ENCODE assay signal across 7 mouse cellular contexts in the genomic region with DNA sequence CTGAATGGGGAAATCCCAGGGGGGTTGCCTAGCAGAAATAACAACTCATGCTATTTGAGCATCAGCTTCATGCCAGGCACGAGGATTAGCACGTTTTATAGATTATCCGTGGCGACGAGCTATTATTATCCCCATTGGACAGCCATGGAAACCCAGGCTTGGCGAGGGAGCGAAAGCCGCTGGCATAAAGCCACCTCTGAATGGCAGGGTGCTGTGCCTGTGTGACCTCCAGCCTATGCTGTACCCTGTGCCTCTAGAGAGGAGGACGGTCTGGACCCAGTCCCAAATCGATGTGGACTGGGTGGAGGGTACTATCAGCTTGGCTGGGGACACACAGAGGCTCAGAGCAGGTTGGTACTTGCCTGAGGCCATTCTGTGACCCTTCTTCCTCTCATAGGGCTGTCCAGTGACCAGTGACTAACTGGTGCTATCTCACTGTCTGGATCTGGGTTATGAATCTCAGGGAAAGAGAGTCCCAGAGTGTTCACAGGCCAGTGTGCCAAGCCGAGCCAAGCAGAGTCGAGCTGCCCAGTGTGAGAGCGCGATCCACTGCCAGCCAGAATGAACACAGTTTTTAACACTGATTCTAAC. TPM values are rescaled to one million over a fixed set of nuclear protein-coding genes. Genes with fewer than 3 reads are reported as not detected.
DNase-seq lines count a peak whose midpoint lies in the region; ATAC-seq lines count a peak whose summit lies in the region.

No protein-coding gene starts in this region.

- H3K9ac ChIP-seq in embryonic facial prominence, embryonic 14.5 days (ENCODE audit: low read depth, low read length) = no peak overlapping the region
- no peak overlapping the region for H3K9ac ChIP-seq in hindbrain, embryonic 15.5 days

- H3K36me3 ChIP-seq in embryonic facial prominence, embryonic 14.5 days (ENCODE audit: control insufficient read depth, insufficient read depth, low read length) = peaks cover 45% of the 10 kb centered on the region
- no peaks in the 10 kb centered on the region for H3K36me3 ChIP-seq in hindbrain, embryonic 15.5 days

- peak; percentile 30 for DNase-seq in retina, adult 2 months (ENCODE audit: low read depth, low spot score)
- no peak for DNase-seq in retina, embryonic 14.5 days (ENCODE audit: low spot score)
- DNase-seq in embryonic facial prominence, embryonic 14.5 days (ENCODE audit: low spot score) = peak; percentile 78
- DNase-seq in embryo, embryonic 10.5 days (ENCODE audit: low spot score) = no peak
- no peak for DNase-seq in yolk sac, embryonic 10.5 days (ENCODE audit: low spot score)
- no peak for DNase-seq in layer of hippocampus, adult 9-11 months

- no peak overlapping the region for H3K4me2 ChIP-seq in embryonic facial prominence, embryonic 14.5 days (ENCODE audit: low read depth, low read length)
- H3K4me2 ChIP-seq in hindbrain, embryonic 15.5 days = no peak overlapping the region

- no peaks in the 10 kb centered on the region for H3K9me3 ChIP-seq in embryonic facial prominence, embryonic 14.5 days (ENCODE audit: control insufficient read depth, low read length)
- no peaks in the 10 kb centered on the region for H3K9me3 ChIP-seq in hindbrain, embryonic 15.5 days

- H3K4me3 ChIP-seq in embryonic facial prominence, embryonic 14.5 days (ENCODE audit: low read depth, low read length) = no peak overlapping the region
- H3K4me3 ChIP-seq in hindbrain, embryonic 15.5 days = no peak overlapping the region

- H3K27me3 ChIP-seq in embryonic facial prominence, embryonic 14.5 days (replicated peaks; ENCODE audit: control insufficient read depth, insufficient read depth, low read length) = no peaks in the 10 kb centered on the region
- H3K27me3 ChIP-seq in hindbrain, embryonic 15.5 days = no peaks in the 10 kb centered on the region

- peak; percentile 3; the same call in 1 of the 2 replicates for ATAC-seq in embryonic facial prominence, embryonic 14.5 days (ENCODE audit: low read depth)
- ATAC-seq in hindbrain, embryonic 15.5 days (ENCODE audit: low FRiP score, low read depth) = peak; percentile 58; the same call in 1 of the 2 replicates

- peaks cover 66% of the 10 kb centered on the region for H3K4me1 ChIP-seq in embryonic facial prominence, embryonic 14.5 days (ENCODE audit: control insufficient read depth, insufficient read depth, low read length)
- H3K4me1 ChIP-seq in hindbrain, embryonic 15.5 days (replicated peaks) = peaks cover 58% of the 10 kb centered on the region

- peak overlapping the region; percentile 44; the same call in 1 of the 2 replicates for H3K27ac ChIP-seq in embryonic facial prominence, embryonic 14.5 days (replicated peaks; ENCODE audit: low read depth, low read length)
- peak overlapping the region; percentile 39 for H3K27ac ChIP-seq in hindbrain, embryonic 15.5 days (replicated peaks)

- WGBS in embryonic facial prominence, embryonic 14.5 days = 81% methylated on average over 14 of the region's 14 CpGs
- 33% methylated on average over 14 of the region's 14 CpGs for WGBS in hindbrain, embryonic 15.5 days

RNA-seq across cellular contexts. Expression of gene Col27a1, which starts 16.3 kb away (rescaled TPM):
- 23.5 and 25.6 TPM in 2 replicates for polyA plus RNA-seq in embryonic facial prominence, embryonic 14.5 days (2014; fragmentation: Nextera tagmentation; extraction: Ambion mirVana)
- polyA plus RNA-seq in hindbrain, embryonic 15.5 days (2015; fragmentation: Nextera tagmentation; extraction: Ambion mirVana) = 2.2 and 3.3 TPM in 2 replicates

RNA-seq across cellular contexts. Expression of gene Kif12, which starts 58.2 kb away (rescaled TPM):
- not detected in 2 replicates for polyA plus RNA-seq in embryonic facial prominence, embryonic 14.5 days (2014; fragmentation: Nextera tagmentation; extraction: Ambion mirVana)
- 0.09 and 0.10 TPM in 2 replicates for polyA plus RNA-seq in hindbrain, embryonic 15.5 days (2015; fragmentation: Nextera tagmentation; extraction: Ambion mirVana)

Comparison
In these comparisons a context has a peak if more than half of its experiments do, and no peak if none do; other contexts are left out.
1. DNase-seq: peak in retina, adult 2 months (single experiment) and embryonic facial prominence, embryonic 14.5 days (single experiment); none in retina, embryonic 14.5 days (single experiment), embryo, embryonic 10.5 days (single experiment), yolk sac, embryonic 10.5 days (single experiment) and layer of hippocampus, adult 9-11 months (single experiment).